8 mouse cellular contexts compared by ENCODE assay signal in genomic region chr14:34311691-34312090, GRCm38 (mm10). TPM values are rescaled to one million over a fixed set of nuclear protein-coding genes. Genes with fewer than 3 reads are reported as not detected.
DNase-seq lines count a peak whose midpoint lies in the region; ATAC-seq and TF ChIP-seq lines count a peak whose summit lies in the region.

No protein-coding gene starts in this region.

- TF ChIP-seq CTCF in layer of hippocampus, adult 2 months (conservative IDR thresholded peaks at IDR 0.05): no peak
- TF ChIP-seq CTCF in bone marrow macrophage, adult 2 months (IDR thresholded peaks at IDR 0.05; ENCODE audit: low read depth, low read length): no peak

- H3K27ac ChIP-seq in layer of hippocampus, adult 2 months: peak overlapping the region; percentile 95
- peak overlapping the region; percentile 84; the same call in 1 of the 2 replicates for H3K27ac ChIP-seq in bone marrow macrophage, adult 2 months (ENCODE audit: insufficient read depth, low read depth, low read length)
- peak overlapping the region; percentile 97 for H3K27ac ChIP-seq in heart, embryonic 13.5 days (replicated peaks)
- no peak overlapping the region for H3K27ac ChIP-seq in limb, embryonic 11.5 days (replicated peaks; ENCODE audit: low read depth, low read length)

- H3K27me3 ChIP-seq in heart, embryonic 13.5 days (replicated peaks): no peaks in the 10 kb centered on the region
- H3K27me3 ChIP-seq in limb, embryonic 11.5 days (ENCODE audit: control insufficient read depth, insufficient read depth, low read length): no peaks in the 10 kb centered on the region

- peak overlapping the region; percentile 96 for H3K9ac ChIP-seq in heart, embryonic 13.5 days
- 0 out of 2 replicates have a peak overlapping the region, but pooled peaks have one; percentile 34 for H3K9ac ChIP-seq in limb, embryonic 11.5 days (ENCODE audit: low read length)

- no peaks in the 10 kb centered on the region for H3K9me3 ChIP-seq in heart, embryonic 13.5 days
- no peaks in the 10 kb centered on the region for H3K9me3 ChIP-seq in limb, embryonic 11.5 days (ENCODE audit: control insufficient read depth, low read length)

- WGBS in heart, embryonic 13.5 days: 3% methylated on average over 4 of the region's 4 CpGs
- 4% methylated on average over 4 of the region's 4 CpGs for WGBS in limb, embryonic 11.5 days

- no peak for TF ChIP-seq POLR2A in bone marrow macrophage, adult 2 months (IDR thresholded peaks at IDR 0.05; ENCODE audit: borderline replicate concordance, low read depth, low read length)

- peak overlapping the region; percentile 95 for H3K4me3 ChIP-seq in layer of hippocampus, adult 2 months
- H3K4me3 ChIP-seq in bone marrow macrophage, adult 2 months (ENCODE audit: insufficient read depth, low read length): peak overlapping the region; percentile 88
- H3K4me3 ChIP-seq in heart, embryonic 13.5 days: peak overlapping the region; percentile 86
- H3K4me3 ChIP-seq in limb, embryonic 11.5 days (ENCODE audit: low read depth, low read length): peak overlapping the region; percentile 89

- intact Hi-C loops in gastrocnemius, postnatal 36 days (cut with DNase I): loop anchor here (2.0 to 5.0 kb wide), 2 partner anchors 39 to 51 kb away; no protein-coding TSS in a partner anchor
- intact Hi-C loops in left cerebral cortex, postnatal 36 days (cut with DNase I): loop anchor here (5.0 kb wide), 1 partner anchor 39 kb away; no protein-coding TSS in a partner anchor

- peak overlapping the region; percentile 86 for H3K4me2 ChIP-seq in heart, embryonic 13.5 days
- peak overlapping the region; percentile 82 for H3K4me2 ChIP-seq in limb, embryonic 11.5 days (ENCODE audit: low read depth, severe bottlenecking)

- no peak for ATAC-seq in heart, embryonic 13.5 days (ENCODE audit: extremely low read depth, insufficient number of reproducible peaks, low FRiP score, low TSS enrichment)
- ATAC-seq in limb, embryonic 11.5 days (ENCODE audit: insufficient number of reproducible peaks, low FRiP score, low TSS enrichment, low read depth): no peak

- H3K4me1 ChIP-seq in bone marrow macrophage, adult 2 months (ENCODE audit: control insufficient read depth, insufficient read depth, low read length): peaks cover 16% of the 10 kb centered on the region
- H3K4me1 ChIP-seq in heart, embryonic 13.5 days: peaks cover 31% of the 10 kb centered on the region
- H3K4me1 ChIP-seq in limb, embryonic 11.5 days (ENCODE audit: control insufficient read depth, insufficient read depth, low read length): peaks cover 5% of the 10 kb centered on the region; the same call in 1 of the 2 replicates

- H3K36me3 ChIP-seq in heart, embryonic 13.5 days: peaks cover 7% of the 10 kb centered on the region; the same call in 1 of the 2 replicates
- H3K36me3 ChIP-seq in limb, embryonic 11.5 days (ENCODE audit: control insufficient read depth, insufficient read depth, low read length): no peaks in the 10 kb centered on the region; the same call in 1 of the 2 replicates

- no peak for DNase-seq in layer of hippocampus, adult 2 months (ENCODE audit: low spot score in 2 of 2)
- DNase-seq in layer of hippocampus, adult 9-10 months (ENCODE audit: low spot score): no peak
- no peak for DNase-seq in limb, embryonic 11.5 days (ENCODE audit: low spot score)
- peak; percentile 39 for DNase-seq in retina, embryonic 14.5 days (ENCODE audit: low spot score)
- DNase-seq in gastrocnemius, postnatal 36 days: no peak
- no peak for DNase-seq in left cerebral cortex, postnatal 36 days (ENCODE audit: low spot score in 2 of 2)

RNA-seq across cellular contexts. Expression of gene Glud1, which starts 1.2 kb away (rescaled TPM):
- total RNA-seq in layer of hippocampus, adult 2 months (2021): 100 to 1,000 TPM; 316 to 317 TPM
- 181 and 197 TPM in 2 replicates for polyA plus RNA-seq in bone marrow macrophage, adult 2 months (2012; ENCODE audit: insufficient read depth, insufficient read length, missing spikeins)
- 56.0 and 56.9 TPM in 2 replicates for polyA plus RNA-seq in heart, embryonic 13.5 days (2015; fragmentation: Nextera tagmentation; extraction: Ambion mirVana)
- 76.3 and 83.7 TPM in 2 replicates for polyA plus RNA-seq in limb, embryonic 11.5 days (2014; fragmentation: Nextera tagmentation; extraction: Ambion mirVana)
- total RNA-seq in gastrocnemius, postnatal 36 days (2021): 100 to 1,000 TPM in 1 of 2 experiments, 10 to 100 TPM in 1; 99.3 to 134 TPM
- total RNA-seq in left cerebral cortex, postnatal 36 days (2021): 100 to 1,000 TPM; 245 to 282 TPM

RNA-seq across cellular contexts. Expression of gene Shld2, which starts 1.4 kb away (rescaled TPM):
- 10 to 100 TPM; 13.0 to 15.5 TPM for total RNA-seq in layer of hippocampus, adult 2 months (2021)
- polyA plus RNA-seq in bone marrow macrophage, adult 2 months (2012; ENCODE audit: insufficient read depth, insufficient read length, missing spikeins): 5.0 and 7.1 TPM in 2 replicates
- 5.9 and 7.3 TPM in 2 replicates for polyA plus RNA-seq in heart, embryonic 13.5 days (2015; fragmentation: Nextera tagmentation; extraction: Ambion mirVana)
- polyA plus RNA-seq in limb, embryonic 11.5 days (2014; fragmentation: Nextera tagmentation; extraction: Ambion mirVana): 11.7 and 12.7 TPM in 2 replicates
- 10 to 100 TPM in 1 of 2 experiments, 1 to 10 TPM in 1; 9.5 to 10.6 TPM for total RNA-seq in gastrocnemius, postnatal 36 days (2021)
- total RNA-seq in left cerebral cortex, postnatal 36 days (2021): 10 to 100 TPM; 12.5 to 14.0 TPM

RNA-seq across cellular contexts. Expression of gene Fam25c, which starts 43.5 kb away (rescaled TPM):
- not detected for total RNA-seq in layer of hippocampus, adult 2 months (2021)
- polyA plus RNA-seq in bone marrow macrophage, adult 2 months (2012; ENCODE audit: insufficient read depth, insufficient read length, missing spikeins): not detected in 2 replicates
- polyA plus RNA-seq in heart, embryonic 13.5 days (2015; fragmentation: Nextera tagmentation; extraction: Ambion mirVana): not detected in 2 replicates
- not detected in 2 replicates for polyA plus RNA-seq in limb, embryonic 11.5 days (2014; fragmentation: Nextera tagmentation; extraction: Ambion mirVana)
- total RNA-seq in gastrocnemius, postnatal 36 days (2021): not detected
- not detected for total RNA-seq in left cerebral cortex, postnatal 36 days (2021)
